20 mouse cellular contexts compared by ENCODE assay signal in genomic region chr3:8739299-8739698, GRCm38 (mm10).
"Had no signal": no experiment of that assay in that cellular context is flagged by ENCODE, and none has a peak within 500 bp of the region (broad histone marks: within the 10 kb centered on the region; RNA-seq: fewer than 3 reads in every experiment).

No protein-coding gene starts in this region.

- H3K9ac ChIP-seq: limb, embryonic 12.5 days; limb, embryonic 15.5 days; liver, embryonic 14.5 days; liver, postnatal 0 days; lung, embryonic 14.5 days; midbrain, embryonic 12.5 days; midbrain, embryonic 15.5 days; neural tube, embryonic 12.5 days; neural tube, embryonic 15.5 days had no signal

- H3K27ac ChIP-seq: limb, embryonic 12.5 days; limb, embryonic 15.5 days; liver, embryonic 14.5 days; macrophage; midbrain, embryonic 12.5 days; midbrain, embryonic 15.5 days; neural tube, embryonic 12.5 days; neural tube, embryonic 15.5 days; stomach, postnatal 0 days had no signal

- H3K4me2 ChIP-seq: limb, embryonic 12.5 days; limb, embryonic 15.5 days; liver, embryonic 11.5 days; lung, embryonic 14.5 days; midbrain, embryonic 12.5 days; midbrain, embryonic 15.5 days; neural tube, embryonic 12.5 days; neural tube, embryonic 15.5 days had no signal

- ATAC-seq: intestine, postnatal 0 days; liver, postnatal 0 days; lung, postnatal 0 days; midbrain, embryonic 15.5 days had no signal

- H3K27me3 ChIP-seq: limb, embryonic 12.5 days; limb, embryonic 15.5 days; midbrain, embryonic 12.5 days; midbrain, embryonic 15.5 days; neural tube, embryonic 12.5 days; neural tube, embryonic 15.5 days had no signal

- H3K9me3 ChIP-seq: limb, embryonic 12.5 days; limb, embryonic 15.5 days; midbrain, embryonic 12.5 days; midbrain, embryonic 15.5 days; neural tube, embryonic 12.5 days; neural tube, embryonic 15.5 days had no signal

- DNase-seq: left cerebral cortex, postnatal 4 days; liver, postnatal 0 days; lung, embryonic 14.5 days; right cerebral cortex, adult 18-20 months; right cerebral cortex, postnatal 14 days; right cerebral cortex, postnatal 4 days; thymus, adult 18-20 months; thymus, postnatal 36 days had no signal

- H3K4me3 ChIP-seq: limb, embryonic 12.5 days; limb, embryonic 15.5 days; midbrain, embryonic 12.5 days; midbrain, embryonic 15.5 days; neural tube, embryonic 12.5 days; neural tube, embryonic 15.5 days had no signal

- H3K36me3 ChIP-seq: limb, embryonic 12.5 days; limb, embryonic 15.5 days; midbrain, embryonic 12.5 days; midbrain, embryonic 15.5 days; neural tube, embryonic 12.5 days; neural tube, embryonic 15.5 days had no signal
